Mouse (Mus musculus) adrenal gland (tissue): ENCODE results near the gene Atad5.

Experiments used
- intact Hi-C: fragments of 180-260 bp; cut with DNase I; formaldehyde crosslinking; loops from one replicate; pipeline ENCODE4 v1.15.1; 2025

Atad5 gene

GRCm38 (mm10) chr11:80176911-80177895 lies 88.0 kb downstream of the Atad5 start:
- intact Hi-C loops = no loop called here

DNA sequence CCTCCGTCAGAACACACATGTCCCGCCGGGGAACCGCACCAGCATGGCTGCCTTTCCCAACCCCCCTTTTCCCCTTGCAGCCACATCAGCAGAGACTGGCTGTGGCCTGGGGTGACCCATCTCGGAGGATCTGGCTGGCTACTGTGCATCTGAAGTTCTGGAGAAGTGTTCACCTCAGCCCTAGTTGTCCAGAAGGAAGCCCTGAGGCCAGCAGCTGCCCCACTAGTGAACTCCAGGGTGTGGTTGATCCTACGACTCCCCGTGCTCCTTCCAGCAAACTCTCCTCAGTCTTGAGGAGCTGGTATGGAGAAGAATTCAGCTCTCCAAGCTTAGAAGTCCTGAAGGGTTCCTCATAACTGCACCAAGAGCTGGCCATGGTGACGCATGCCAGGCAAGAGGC lies 89.1 kb downstream of the Atad5 start:
- intact Hi-C loops = no loop called here

DNA sequence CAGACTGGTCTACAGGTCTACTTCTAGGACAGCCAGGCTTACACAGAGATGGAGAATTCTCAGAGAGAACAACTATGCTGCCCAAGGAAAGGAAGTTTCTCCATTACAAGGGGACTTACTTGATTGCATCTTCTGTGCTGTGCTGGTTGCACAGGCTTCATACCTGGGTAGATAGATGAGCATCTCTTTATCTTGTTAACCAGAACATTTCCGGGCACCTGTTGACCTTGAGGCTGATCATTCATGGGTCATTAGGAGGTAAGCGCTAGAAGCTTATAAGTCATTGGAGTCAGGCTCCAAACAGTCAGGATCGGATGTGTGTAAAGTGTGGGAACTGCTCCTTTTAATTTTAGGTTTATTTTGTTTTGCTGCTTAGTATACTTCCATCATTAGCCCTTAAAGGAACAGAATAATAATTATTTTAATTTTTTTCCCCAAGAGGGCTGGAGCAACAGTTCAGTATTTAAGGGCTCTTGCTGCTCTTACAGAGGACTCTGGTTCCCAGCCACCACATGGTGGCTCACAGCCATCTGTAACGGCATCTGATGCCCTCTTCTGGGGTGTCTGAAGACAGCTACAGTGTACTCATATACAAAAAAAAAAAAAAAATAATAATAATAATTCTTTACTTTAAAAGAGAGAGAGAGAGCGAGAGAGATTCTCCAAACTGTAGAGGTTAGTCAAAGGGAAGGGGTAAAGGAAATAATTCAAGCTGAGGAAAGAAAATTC lies 92.0 kb downstream of the Atad5 start:
- intact Hi-C loops = loop anchor here (5.0 kb wide), 1 partner anchor 39 kb away; the partner anchor contains the start of gene Tefm

DNA sequence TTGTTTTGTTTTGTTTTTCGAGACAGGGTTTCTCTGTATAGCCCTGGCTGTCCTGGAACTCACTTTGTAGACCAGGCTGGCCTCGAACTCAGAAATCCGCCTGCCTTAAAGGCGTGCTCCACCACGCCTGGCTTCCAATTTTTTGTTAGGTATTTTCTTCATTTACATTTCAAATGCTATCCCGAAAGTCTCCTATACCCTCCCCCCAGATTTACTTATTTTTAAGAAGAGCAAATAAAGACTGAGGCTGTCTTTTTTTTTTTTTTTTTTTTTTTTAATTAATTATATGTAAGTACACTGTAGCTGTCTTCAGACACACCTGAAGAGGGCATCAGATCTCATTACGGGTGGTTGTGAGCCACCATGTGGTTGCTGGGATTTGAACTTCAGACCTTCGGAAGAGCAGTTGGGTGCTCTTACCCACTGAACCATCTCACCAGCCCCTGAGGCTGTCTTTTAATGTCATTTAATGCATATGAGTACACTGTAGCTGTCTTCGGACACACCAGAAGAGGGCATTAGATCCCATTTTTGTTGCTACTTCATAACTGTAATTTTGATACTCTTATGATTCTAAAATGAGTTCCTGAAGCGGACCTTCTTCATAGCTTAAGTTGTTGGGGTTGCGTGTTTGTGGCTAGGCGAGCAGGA lies 94.0 kb downstream of the Atad5 start:
- intact Hi-C loops = loop anchor here (5.0 kb wide), 1 partner anchor 41 kb away; the partner anchor contains the start of gene Tefm

- intact Hi-C loops = loop anchor here (5.0 kb wide), 1 partner anchor 41 kb away; the partner anchor contains the start of gene Tefm
Measured at GRCm38 (mm10) chr11:80183705-80184255, 94.6 kb downstream of the Atad5 start, which contains the start of gene Rnf135. Gene Rnf135, plus strand, starts transcription at chr11:80183851.

GRCm38 (mm10) chr11:80184531-80185071 lies 95.4 kb downstream of the Atad5 start:
- intact Hi-C loops = loop anchor here (5.0 kb wide), 1 partner anchor 42 kb away; the partner anchor contains the start of gene Tefm
